ENCODE assay signal across 34 mouse cellular contexts in the genomic region with DNA sequence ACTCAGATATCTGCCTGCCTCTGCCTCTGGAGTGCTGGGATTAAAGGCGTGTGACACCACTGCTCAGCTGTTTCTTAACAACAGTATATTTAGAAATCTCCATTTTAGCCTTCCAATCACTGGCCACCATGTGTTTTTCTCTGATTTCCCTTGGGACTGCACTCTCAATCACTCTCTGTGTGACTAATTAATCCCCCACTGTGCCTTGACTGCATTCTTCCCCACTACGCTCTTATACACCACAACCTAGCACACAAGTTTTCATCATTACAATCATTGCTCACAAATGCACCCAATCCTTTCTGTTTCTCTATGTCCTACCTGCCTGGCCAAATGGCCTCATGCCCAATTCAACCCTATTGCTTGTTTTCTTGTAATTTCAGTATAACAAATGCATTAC. TPM values are rescaled to one million over a fixed set of nuclear protein-coding genes. Genes with fewer than 3 reads are reported as not detected.
DNase-seq lines count a peak whose midpoint lies in the region; ATAC-seq and TF ChIP-seq lines count a peak whose summit lies in the region.
"Had no signal": no experiment of that assay in that cellular context is flagged by ENCODE, and none has a peak within 500 bp of the region (broad histone marks: within the 10 kb centered on the region; RNA-seq: fewer than 3 reads in every experiment).

No protein-coding gene starts in this region.

- ATAC-seq in hindbrain, embryonic 12.5 days (ENCODE audit: low FRiP score): peak; percentile 81
- peak; percentile 43; the same call in 1 of the 2 replicates for ATAC-seq in neural tube, embryonic 13.5 days (ENCODE audit: low read depth)
- ATAC-seq in neural tube, embryonic 15.5 days (ENCODE audit: low FRiP score): no peak
- ATAC-seq in hindbrain, postnatal 0 days: no peak
- ATAC-seq: forebrain, embryonic 15.5 days; inflammation-experienced regulatory T-cells, adult 6 months; Patski had no signal

- TF ChIP-seq CTCF in hindbrain, postnatal 0 days (IDR thresholded peaks at IDR 0.05; ENCODE audit: low read depth): no peak

- no peak overlapping the region for H3K27ac ChIP-seq in hindbrain, embryonic 12.5 days
- H3K27ac ChIP-seq in hindbrain, embryonic 10.5 days: no peak overlapping the region
- no peak overlapping the region for H3K27ac ChIP-seq in neural tube, embryonic 13.5 days (replicated peaks)
- H3K27ac ChIP-seq in neural tube, embryonic 15.5 days (replicated peaks): no peak overlapping the region
- no peak overlapping the region for H3K27ac ChIP-seq in hindbrain, postnatal 0 days
- H3K27ac ChIP-seq: embryonic facial prominence, embryonic 10.5 days; embryonic facial prominence, embryonic 13.5 days; forebrain, embryonic 12.5 days; forebrain, embryonic 15.5 days; heart, embryonic 15.5 days; hindbrain, embryonic 15.5 days had no signal

- WGBS in hindbrain, embryonic 12.5 days: 29% methylated on average over 2 of the region's 2 CpGs
- 58% methylated on average over 2 of the region's 2 CpGs for WGBS in hindbrain, embryonic 10.5 days
- WGBS in neural tube, embryonic 13.5 days: 28% methylated on average over 2 of the region's 2 CpGs
- WGBS in neural tube, embryonic 15.5 days: 29% methylated on average over 2 of the region's 2 CpGs
- WGBS in hindbrain, postnatal 0 days: 34% methylated on average over 2 of the region's 2 CpGs

- no peak for DNase-seq in hindbrain, embryonic 10.5 days (ENCODE audit: low spot score)
- DNase-seq in hindbrain, postnatal 0 days (ENCODE audit: low spot score): peak; percentile 12
- DNase-seq in liver: no peak
- DNase-seq in urinary bladder, postnatal 4 days (ENCODE audit: low spot score in 2 of 2): no peak
- DNase-seq: adrenal gland, postnatal 10 days; adrenal gland, postnatal 36 days; B cell, adult 2 months; cerebellum, adult 11 months; cerebellum, adult 2 months; cerebellum, adult 9-11 months; cerebellum, postnatal 25 days; embryo, embryonic 11 days; gastrocnemius, postnatal 25 days; heart, adult 18-20 months; heart, postnatal 10 days; heart, postnatal 36 days had no signal

- H3K4me2 ChIP-seq in hindbrain, embryonic 12.5 days (replicated peaks): no peak overlapping the region
- H3K4me2 ChIP-seq in neural tube, embryonic 13.5 days: no peak overlapping the region
- H3K4me2 ChIP-seq in neural tube, embryonic 15.5 days: no peak overlapping the region
- H3K4me2 ChIP-seq in hindbrain, postnatal 0 days (ENCODE audit: low read depth, low read length): no peak overlapping the region
- H3K4me2 ChIP-seq: embryonic facial prominence, embryonic 13.5 days; forebrain, embryonic 12.5 days; forebrain, embryonic 15.5 days; heart, embryonic 12.5 days; heart, embryonic 15.5 days; hindbrain, embryonic 15.5 days had no signal

- H3K9me3 ChIP-seq in hindbrain, embryonic 12.5 days (replicated peaks): no peaks in the 10 kb centered on the region
- H3K9me3 ChIP-seq in hindbrain, embryonic 10.5 days: no peaks in the 10 kb centered on the region
- H3K9me3 ChIP-seq in neural tube, embryonic 13.5 days: no peaks in the 10 kb centered on the region
- H3K9me3 ChIP-seq in neural tube, embryonic 15.5 days (replicated peaks): no peaks in the 10 kb centered on the region
- no peaks in the 10 kb centered on the region for H3K9me3 ChIP-seq in hindbrain, postnatal 0 days (ENCODE audit: low read length)
- H3K9me3 ChIP-seq: embryonic facial prominence, embryonic 10.5 days; embryonic facial prominence, embryonic 13.5 days; forebrain, embryonic 12.5 days; forebrain, embryonic 15.5 days; G1E; heart, embryonic 12.5 days; heart, embryonic 15.5 days; hindbrain, embryonic 15.5 days had no signal

- H3K9ac ChIP-seq in hindbrain, embryonic 12.5 days: no peak overlapping the region
- H3K9ac ChIP-seq in neural tube, embryonic 13.5 days: no peak overlapping the region
- no peak overlapping the region for H3K9ac ChIP-seq in neural tube, embryonic 15.5 days (replicated peaks)
- no peak overlapping the region for H3K9ac ChIP-seq in hindbrain, postnatal 0 days (replicated peaks; ENCODE audit: low read length)
- H3K9ac ChIP-seq: embryonic facial prominence, embryonic 13.5 days; forebrain, embryonic 12.5 days; forebrain, embryonic 15.5 days; heart, embryonic 12.5 days; heart, embryonic 15.5 days; hindbrain, embryonic 15.5 days had no signal

- H3K4me1 ChIP-seq in hindbrain, embryonic 12.5 days: no peaks in the 10 kb centered on the region
- H3K4me1 ChIP-seq in hindbrain, embryonic 10.5 days (replicated peaks): no peaks in the 10 kb centered on the region
- H3K4me1 ChIP-seq in neural tube, embryonic 13.5 days (replicated peaks): no peaks in the 10 kb centered on the region
- no peaks in the 10 kb centered on the region for H3K4me1 ChIP-seq in neural tube, embryonic 15.5 days
- H3K4me1 ChIP-seq in hindbrain, postnatal 0 days (ENCODE audit: insufficient read depth, low read length): no peaks in the 10 kb centered on the region
- H3K4me1 ChIP-seq: embryonic facial prominence, embryonic 10.5 days; embryonic facial prominence, embryonic 13.5 days; forebrain, embryonic 12.5 days; forebrain, embryonic 15.5 days; heart, embryonic 12.5 days; heart, embryonic 15.5 days; hindbrain, embryonic 15.5 days had no signal

- no peaks in the 10 kb centered on the region for H3K36me3 ChIP-seq in hindbrain, embryonic 12.5 days
- H3K36me3 ChIP-seq in hindbrain, embryonic 10.5 days: no peaks in the 10 kb centered on the region
- no peaks in the 10 kb centered on the region for H3K36me3 ChIP-seq in neural tube, embryonic 13.5 days
- no peaks in the 10 kb centered on the region for H3K36me3 ChIP-seq in neural tube, embryonic 15.5 days
- no peaks in the 10 kb centered on the region for H3K36me3 ChIP-seq in hindbrain, postnatal 0 days (ENCODE audit: insufficient read depth, low read length)
- H3K36me3 ChIP-seq: embryonic facial prominence, embryonic 10.5 days; embryonic facial prominence, embryonic 13.5 days; forebrain, embryonic 12.5 days; forebrain, embryonic 15.5 days; G1E; heart, embryonic 12.5 days; heart, embryonic 15.5 days; hindbrain, embryonic 15.5 days had no signal

- no peak overlapping the region for H3K4me3 ChIP-seq in hindbrain, embryonic 12.5 days
- H3K4me3 ChIP-seq in hindbrain, embryonic 10.5 days: no peak overlapping the region
- no peak overlapping the region for H3K4me3 ChIP-seq in neural tube, embryonic 13.5 days
- no peak overlapping the region for H3K4me3 ChIP-seq in neural tube, embryonic 15.5 days (replicated peaks)
- H3K4me3 ChIP-seq in hindbrain, postnatal 0 days (ENCODE audit: low read length): no peak overlapping the region
- H3K4me3 ChIP-seq: embryonic facial prominence, embryonic 10.5 days; embryonic facial prominence, embryonic 13.5 days; erythroblast, embryonic 14.5 days; forebrain, embryonic 12.5 days; forebrain, embryonic 15.5 days; heart, embryonic 12.5 days; heart, embryonic 15.5 days; hindbrain, embryonic 15.5 days had no signal

- H3K27me3 ChIP-seq in hindbrain, embryonic 12.5 days: no peaks in the 10 kb centered on the region
- no peaks in the 10 kb centered on the region for H3K27me3 ChIP-seq in hindbrain, embryonic 10.5 days (ENCODE audit: insufficient read depth, poor library complexity, severe bottlenecking)
- no peaks in the 10 kb centered on the region for H3K27me3 ChIP-seq in neural tube, embryonic 13.5 days
- H3K27me3 ChIP-seq in neural tube, embryonic 15.5 days (replicated peaks): no peaks in the 10 kb centered on the region
- H3K27me3 ChIP-seq in hindbrain, postnatal 0 days (ENCODE audit: insufficient read depth, low read length): no peaks in the 10 kb centered on the region
- H3K27me3 ChIP-seq: CH12.LX; embryonic facial prominence, embryonic 13.5 days; forebrain, embryonic 12.5 days; forebrain, embryonic 15.5 days; heart, embryonic 12.5 days; heart, embryonic 15.5 days; hindbrain, embryonic 15.5 days had no signal

RNA-seq across cellular contexts. Expression of gene Csnka2ip, which starts 43.7 kb away (rescaled TPM):
- polyA plus RNA-seq in hindbrain, embryonic 12.5 days (2016; fragmentation: Nextera tagmentation; extraction: Ambion mirVana): not detected in 2 replicates
- polyA plus RNA-seq in hindbrain, embryonic 10.5 days (2016; fragmentation: Nextera tagmentation; extraction: Ambion mirVana): not detected in 2 replicates
- polyA plus RNA-seq in neural tube, embryonic 13.5 days (2015; fragmentation: Nextera tagmentation; extraction: Ambion mirVana): not detected in 2 replicates
- polyA plus RNA-seq in neural tube, embryonic 15.5 days (2015; fragmentation: Nextera tagmentation; extraction: Ambion mirVana): not detected in 2 replicates
- 0.21 TPM in 1 of 2 replicates, not detected in the other for total RNA-seq in hindbrain, postnatal 0 days (2014; rRNA removed)
- polyA plus RNA-seq in hindbrain, postnatal 0 days (2015; fragmentation: Nextera tagmentation; extraction: Ambion mirVana): not detected in 2 replicates
- total RNA-seq: adrenal gland, adult 18-20 months; adrenal gland, postnatal 10 days; adrenal gland, postnatal 36 days; CH12.LX; common myeloid progenitor, adult 5-6 weeks; gastrocnemius, adult 8-10 months; gastrocnemius, postnatal 25 days; heart, adult 18-20 months; heart, postnatal 10 days; heart, postnatal 36 days had no signal
- polyA plus RNA-seq: embryonic facial prominence, embryonic 10.5 days; embryonic facial prominence, embryonic 13.5 days; erythroblast, embryonic 14.5 days; forebrain, embryonic 12.5 days; forebrain, embryonic 15.5 days; G1E; heart, embryonic 12.5 days; heart, embryonic 15.5 days; hindbrain, embryonic 15.5 days; inflammation-experienced regulatory T-cells, adult 6 months; Patski had no signal

Comparison
In these comparisons a context has a peak if more than half of its experiments do, and no peak if none do; other contexts are left out.
1. ATAC-seq: peak in hindbrain, embryonic 12.5 days (single experiment) and neural tube, embryonic 13.5 days (single experiment); none in neural tube, embryonic 15.5 days (single experiment) and hindbrain, postnatal 0 days (single experiment).